Mouse (Mus musculus) retina, postnatal 7 days (tissue): ENCODE measurements at regions not wholly inside any gene's neighbourhood (a gene's known extent, or its start where the extent isn't known, plus 50 kb on each side); places are given as distances from the start of the nearest gene placed in this dataset.

Source experiments
- DNase-seq: peaks from one replicate; pipeline ENCODE4 v3.0.0-alpha.2; 2012; ENCODE audit warnings: low read depth, low spot score

- no peak for DNase-seq
Measured at GRCm38 (mm10) chr6:31061813-31062212, 102.9 kb upstream of the Klf14 start.

DNA sequence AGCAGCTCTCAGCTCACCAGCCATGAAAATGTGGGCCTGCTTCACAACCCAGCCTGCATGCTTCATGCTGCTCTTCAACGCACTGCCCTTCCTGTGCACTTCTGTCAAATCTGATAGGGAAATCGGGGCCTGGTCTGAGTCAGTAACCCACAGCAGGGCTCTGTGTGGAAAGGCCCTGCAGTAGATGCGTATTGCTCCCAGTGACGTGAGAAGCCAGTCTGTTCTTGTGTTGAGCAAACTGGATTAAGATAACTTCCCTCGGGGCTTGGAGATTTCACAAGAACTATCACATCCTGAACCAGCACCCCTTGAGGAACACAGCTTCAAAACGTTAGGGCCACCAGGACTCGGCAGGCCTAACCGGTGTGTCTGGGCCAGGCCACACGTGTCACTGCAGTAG is 106.5 kb upstream of the Klf14 start:
- no peak for DNase-seq

DNA sequence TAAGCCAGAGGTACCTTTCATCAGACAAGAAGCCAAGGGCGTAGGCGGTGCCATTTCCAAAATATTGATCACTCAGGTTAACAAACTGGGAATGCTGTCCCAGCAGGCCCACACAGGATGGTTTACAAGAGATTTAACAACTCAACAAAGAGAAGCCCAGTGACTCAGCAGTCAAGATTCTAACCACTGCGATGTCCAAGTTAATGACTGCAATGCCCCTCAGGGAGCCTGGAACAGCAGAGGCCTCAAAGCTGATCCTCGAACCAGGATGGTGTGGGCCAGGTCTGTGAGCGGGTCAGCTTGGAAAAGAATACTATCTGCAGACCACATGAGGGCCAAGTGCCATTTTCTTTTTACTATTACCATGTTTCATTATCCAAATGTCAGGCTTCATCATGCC is 108.0 kb upstream of the Klf14 start:
- no peak for DNase-seq

GRCm38 (mm10) chr6:31067453-31067852 is 108.6 kb upstream of the Klf14 start:
- no peak for DNase-seq

DNA sequence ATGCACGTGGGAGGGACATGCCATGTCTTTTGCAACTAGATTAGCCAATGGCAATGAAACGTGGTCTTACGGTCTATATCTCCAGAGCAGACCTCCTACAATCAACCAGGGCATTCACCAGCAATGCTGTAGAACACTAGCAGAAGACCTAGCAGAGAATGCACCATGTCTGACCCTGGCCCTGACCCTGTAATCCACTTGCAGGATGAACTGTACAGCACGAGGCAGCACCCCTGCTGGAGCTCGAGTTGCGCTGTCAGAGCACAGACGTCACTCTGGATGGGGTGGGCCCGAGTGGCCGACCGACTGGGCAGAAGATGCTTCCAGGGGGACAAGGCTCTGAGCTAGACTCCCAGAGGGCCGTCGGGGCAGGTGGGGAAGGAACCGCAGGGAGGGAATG is 110.4 kb upstream of the Klf14 start:
- DNase-seq: no peak

DNA sequence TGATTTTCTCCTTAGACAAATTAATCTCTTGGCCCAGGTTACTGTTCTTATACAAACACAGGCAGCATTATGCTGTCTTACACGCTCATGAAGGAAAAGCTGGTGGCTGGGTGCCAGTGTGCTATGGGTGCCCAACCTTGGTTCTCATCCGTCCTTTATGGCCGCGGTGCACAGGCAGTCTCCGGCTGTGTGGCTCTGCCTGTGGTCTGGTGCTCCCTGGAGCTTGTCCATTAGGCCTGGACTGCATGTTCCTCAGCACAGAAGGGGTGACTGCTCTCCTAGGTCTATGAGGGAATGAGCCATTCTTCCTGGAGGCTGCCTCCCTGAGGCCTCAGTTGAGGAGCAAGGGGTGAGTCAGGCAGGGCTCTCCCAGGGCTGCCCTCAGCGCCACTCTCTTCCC is 111.7 kb upstream of the Klf14 start:
- DNase-seq: no peak

GRCm38 (mm10) chr6:31070966-31071365 is 112.1 kb upstream of the Klf14 start:
- DNase-seq: no peak

- no peak for DNase-seq
Measured at GRCm38 (mm10) chr6:31072072-31072471, 113.2 kb upstream of the Klf14 start.

DNA sequence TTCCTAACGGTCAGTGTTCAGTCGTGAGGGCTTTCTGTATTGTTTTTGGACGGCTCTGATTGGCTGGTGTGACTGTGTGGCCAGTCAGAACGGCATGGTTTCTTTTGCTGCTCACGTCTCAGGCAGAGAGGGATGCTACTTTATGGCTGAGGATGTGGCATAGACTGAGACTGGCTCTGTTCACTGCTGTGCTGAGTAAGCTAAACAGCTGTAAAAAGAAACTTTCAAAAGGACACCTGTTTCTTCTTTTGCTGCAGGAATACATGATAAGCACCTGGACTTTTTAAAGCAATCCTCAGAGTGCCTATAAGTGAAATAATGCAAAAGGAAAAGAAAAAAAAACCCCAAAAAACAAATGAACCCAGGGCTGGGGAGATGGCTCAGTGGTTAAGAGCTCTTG is 113.7 kb upstream of the Klf14 start:
- no peak for DNase-seq

DNA sequence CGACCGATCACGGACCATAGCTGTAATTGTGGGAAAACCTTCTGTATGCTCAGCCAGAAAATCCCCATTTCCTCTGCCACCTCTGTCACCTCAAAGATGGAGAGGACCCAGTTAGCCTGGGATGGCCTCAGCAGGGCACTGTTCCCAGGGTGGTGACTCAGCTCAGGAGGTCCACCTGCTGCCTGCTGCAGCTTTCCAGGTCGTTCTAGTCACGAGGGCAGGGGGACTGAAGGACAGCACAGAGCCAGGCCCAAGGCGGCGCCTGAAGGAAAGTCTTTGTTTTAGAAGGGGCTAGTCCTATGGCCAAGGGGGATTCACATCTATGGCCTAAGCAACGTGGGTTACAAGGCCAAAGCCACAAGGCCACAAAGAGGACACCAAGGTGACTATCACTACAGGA is 114.5 kb upstream of the Klf14 start:
- no peak for DNase-seq

DNA sequence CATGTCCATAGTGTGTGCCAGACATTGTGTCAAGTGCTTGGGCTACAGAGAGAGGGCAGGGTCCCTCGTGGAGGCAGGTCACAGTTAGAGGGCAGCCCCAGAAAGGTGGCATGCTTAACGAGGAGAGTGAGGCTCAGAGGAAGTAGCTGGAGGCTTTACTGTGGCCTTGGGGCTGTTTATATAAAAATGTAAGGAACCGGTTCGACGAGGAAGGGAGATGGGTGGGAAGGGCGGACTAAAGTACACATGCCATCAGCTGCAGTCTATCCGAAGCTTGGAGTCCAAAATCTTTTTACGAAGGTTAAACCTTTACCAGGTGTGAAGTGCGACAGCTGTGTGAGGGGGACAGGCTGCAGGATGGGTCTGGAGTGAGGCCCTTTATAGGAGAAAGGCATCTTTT is 115.5 kb upstream of the Klf14 start:
- no peak for DNase-seq

- DNase-seq: no peak
Measured at GRCm38 (mm10) chr6:31075209-31075571, 116.3 kb upstream of the Klf14 start.

- DNase-seq: peak; percentile 58
Measured at GRCm38 (mm10) chr6:31075572-31076477, 116.9 kb upstream of the Klf14 start.

GRCm38 (mm10) chr6:31076478-31076834 is 117.6 kb upstream of the Klf14 start:
- DNase-seq: no peak

DNA sequence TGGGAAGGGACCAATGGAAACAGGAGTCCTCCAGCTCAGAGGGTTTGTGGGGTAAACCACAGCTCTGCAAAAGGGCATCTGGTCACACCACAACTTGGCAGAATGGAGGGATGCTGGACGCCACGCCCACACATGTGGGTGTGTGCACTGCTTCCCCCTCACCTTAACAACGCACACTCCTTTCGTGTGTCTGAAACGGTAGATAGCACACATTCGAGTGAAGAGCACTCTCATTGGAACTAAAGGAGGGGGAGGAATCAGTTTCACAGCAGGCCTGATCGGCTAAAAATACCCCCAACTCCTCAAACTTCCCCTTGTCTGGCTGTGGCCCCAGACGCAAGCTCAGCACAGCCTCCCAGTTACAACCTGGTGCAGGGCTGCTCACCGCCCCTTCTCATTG is 118.3 kb upstream of the Klf14 start:
- DNase-seq: no peak

DNA sequence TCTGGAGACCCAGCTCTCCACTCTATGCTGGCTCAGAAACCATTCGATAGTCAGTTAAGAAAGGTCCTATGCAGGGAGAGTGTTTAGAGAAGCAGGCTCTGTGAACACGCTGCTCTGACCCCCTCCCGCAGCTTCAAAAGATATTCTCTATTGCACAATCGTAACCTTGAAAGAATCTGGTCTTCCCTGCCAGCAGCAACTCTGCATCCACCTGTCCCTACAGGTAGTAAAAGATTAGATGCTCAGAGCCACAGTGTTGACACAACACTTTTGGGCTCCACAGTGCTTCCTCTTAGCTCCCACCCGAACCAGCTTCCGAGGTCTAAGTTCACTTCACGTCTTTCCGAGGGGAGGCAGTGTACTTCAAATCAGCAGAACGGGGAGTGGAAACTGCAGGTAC is 118.9 kb upstream of the Klf14 start:
- no peak for DNase-seq

- no peak for DNase-seq
Measured at GRCm38 (mm10) chr6:31078413-31078812, 119.5 kb upstream of the Klf14 start.

GRCm38 (mm10) chr6:31079586-31080259 is 120.8 kb upstream of the Klf14 start:
- DNase-seq: no peak

- DNase-seq: no peak
Measured at GRCm38 (mm10) chr6:31080279-31080678, 121.4 kb upstream of the Klf14 start.

GRCm38 (mm10) chr6:31080691-31081090 is 121.8 kb upstream of the Klf14 start:
- no peak for DNase-seq

GRCm38 (mm10) chr6:31081238-31081637 is 122.4 kb upstream of the Klf14 start:
- DNase-seq: no peak

GRCm38 (mm10) chr6:31081988-31082387 is 123.1 kb upstream of the Klf14 start:
- DNase-seq: no peak
